Mouse (Mus musculus) erythroid progenitor cell, adult 5-6 weeks (primary cell): Measurements from ENCODE around the gene Golim4. TPM values are rescaled to one million over a fixed set of nuclear protein-coding genes. Genes with fewer than 3 reads are reported as not detected.
A peak's percentile ranks its signal among the peaks of the same experiment; 100 is the strongest.

Source experiments
- ATAC-seq: replicated peaks from 2 replicates; pipeline ENCODE4 v1.8.0; 2016; ENCODE audit warnings: moderate number of reproducible peaks, mild to moderate bottlenecking, moderate TSS enrichment, inconsistent platforms; ENCODE audit not compliant: poor library complexity, low FRiP score, severe bottlenecking
- total RNA-seq, 2 experiments: library from RNA; stranded (forward) in 1 of 2; stranded (reverse) in 1 of 2; fragments of 150-400 nt in 1 of 2; fragments of 186-747, 209-891 nt in 1 of 2; gene quantifications; 2 replicates each; pipeline versions ENCODE4 v1.2.3 to v1.2.4; 2015 to 2017; ENCODE audit warnings: low replicate concordance in 2 of 2

The Golim4 gene
- total RNA-seq, 2 experiments from 2014 or later: 60.8 to 67.4 TPM

- ATAC-seq: no peak
Observed at GRCm38 (mm10) chr3:75929926-75930548, 26.7 kb downstream of the Golim4 start.

- ATAC-seq: 0 out of 2 replicates have a peak, but pooled peaks have one; percentile 44
Observed at GRCm38 (mm10) chr3:75926327-75926726, 30.4 kb downstream of the Golim4 start.

GRCm38 (mm10) chr3:75925123-75925522, 31.6 kb downstream of the Golim4 start:
- ATAC-seq: no peak

GRCm38 (mm10) chr3:75917770-75918503, 38.8 kb downstream of the Golim4 start:
- ATAC-seq: peak; percentile 98

- ATAC-seq: no peak
Observed at GRCm38 (mm10) chr3:75912786-75913185, 44.0 kb downstream of the Golim4 start.

- ATAC-seq: no peak
Observed at GRCm38 (mm10) chr3:75910768-75911167, 46.0 kb downstream of the Golim4 start.

GRCm38 (mm10) chr3:75910257-75910656, 46.5 kb downstream of the Golim4 start:
- peak; percentile 83 for ATAC-seq

- ATAC-seq: no peak
Observed at GRCm38 (mm10) chr3:75901903-75902598, 54.7 kb downstream of the Golim4 start.

GRCm38 (mm10) chr3:75895075-75895474, 61.7 kb downstream of the Golim4 start:
- ATAC-seq: no peak

- no peak for ATAC-seq
Observed at GRCm38 (mm10) chr3:75891581-75891980, 65.2 kb downstream of the Golim4 start.

GRCm38 (mm10) chr3:75889323-75889722, 67.4 kb downstream of the Golim4 start:
- no peak for ATAC-seq

- ATAC-seq: no peak
Observed at GRCm38 (mm10) chr3:75881582-75881981, 75.2 kb downstream of the Golim4 start.

- 0 out of 2 replicates have a peak, but pooled peaks have one; percentile 52 for ATAC-seq
Observed at GRCm38 (mm10) chr3:75879269-75879668, 77.5 kb downstream of the Golim4 start.

GRCm38 (mm10) chr3:75868886-75869285, 87.9 kb downstream of the Golim4 start:
- no peak for ATAC-seq

- no peak for ATAC-seq
Observed at GRCm38 (mm10) chr3:75864203-75864602, 92.5 kb downstream of the Golim4 start.

GRCm38 (mm10) chr3:75861677-75862076, 95.1 kb downstream of the Golim4 start:
- peak; percentile 75 for ATAC-seq

- ATAC-seq: no peak
Observed at GRCm38 (mm10) chr3:75860760-75861159, 96.0 kb downstream of the Golim4 start.

GRCm38 (mm10) chr3:75835286-75835967, 121.3 kb downstream of the Golim4 start:
- ATAC-seq: no peak

GRCm38 (mm10) chr3:75834827-75835226, 121.9 kb downstream of the Golim4 start:
- ATAC-seq: no peak
